Mouse (Mus musculus): ENCODE results near the gene Galnt6. TPM values are rescaled to one million over a fixed set of nuclear protein-coding genes. Genes with fewer than 3 reads are reported as not detected.

The Galnt6 gene
- polyA plus RNA-seq, 1 experiment from 2014 or later, result 1.2 TPM

- no peak within 1 kb of the TSS for H3K9ac ChIP-seq (ENCODE audit: low read depth, low read length)
- DNase-seq (ENCODE audit: low spot score) (no peak), ATAC-seq (replicated peaks; ENCODE audit: low FRiP score) (no peak)
- H3K4me2 ChIP-seq, result peak within 1 kb of the TSS; percentile 43
- no peaks in the 10 kb centered on the region for H3K36me3 ChIP-seq (ENCODE audit: control insufficient read depth, insufficient read depth, low read length)
- H3K27me3 ChIP-seq (replicated peaks; ENCODE audit: control insufficient read depth, insufficient read depth, low read length), result no peaks in the 10 kb centered on the region
- WGBS, result 66% methylated on average over 8 of the region's 8 CpGs
- no peak within 1 kb of the TSS for H3K27ac ChIP-seq (ENCODE audit: low read depth, low read length)
- peaks cover 26% of the 10 kb centered on the region for H3K4me1 ChIP-seq (replicated peaks; ENCODE audit: control insufficient read depth, insufficient read depth, low read length)
- H3K9me3 ChIP-seq (ENCODE audit: control insufficient read depth, low read length), result peaks cover 4% of the 10 kb centered on the region; the same call in 1 of the 2 replicates
- no peak within 1 kb of the TSS for H3K4me3 ChIP-seq (ENCODE audit: low read depth, low read length)
Measured at GRCm38 (mm10) chr15:100687430-100687971, 41.7 kb downstream of the Galnt6 start, which contains the start of gene Cela1. Gene Cela1 (minus strand): TSS chr15:100687921.

GRCm38 (mm10) chr15:100686989-100687388 is 42.2 kb downstream of the Galnt6 start:
- Histone ChIP-seq H3K9me3 (ENCODE audit: control insufficient read depth, low read length) (peaks cover 4% of the 10 kb centered on the region; the same call in 1 of the 2 replicates), H3K27me3 (replicated peaks; ENCODE audit: control insufficient read depth, insufficient read depth, low read length) (no peaks in the 10 kb centered on the region), H3K4me2 (peak overlapping the region; percentile 43), H3K4me3 (ENCODE audit: low read depth, low read length) (no peak overlapping the region), H3K27ac (ENCODE audit: low read depth, low read length) (no peak overlapping the region), H3K36me3 (ENCODE audit: control insufficient read depth, insufficient read depth, low read length) (no peaks in the 10 kb centered on the region), H3K4me1 (replicated peaks; ENCODE audit: control insufficient read depth, insufficient read depth, low read length) (peaks cover 26% of the 10 kb centered on the region), H3K9ac (ENCODE audit: low read depth, low read length) (no peak overlapping the region)
- DNase-seq (ENCODE audit: low spot score) (no peak), ATAC-seq (replicated peaks; ENCODE audit: low FRiP score) (no peak)
- 21% methylated on average over 12 of the region's 12 CpGs for WGBS

GRCm38 (mm10) chr15:100686434-100686833 is 42.7 kb downstream of the Galnt6 start:
- Histone ChIP-seq H3K27ac (ENCODE audit: low read depth, low read length) (0 out of 2 replicates have a peak overlapping the region, but pooled peaks have one; percentile 19), H3K4me2 (peak overlapping the region; percentile 14; the same call in 1 of the 2 replicates), H3K4me1 (replicated peaks; ENCODE audit: control insufficient read depth, insufficient read depth, low read length) (peaks cover 26% of the 10 kb centered on the region), H3K9me3 (ENCODE audit: control insufficient read depth, low read length) (peaks cover 4% of the 10 kb centered on the region; the same call in 1 of the 2 replicates), H3K4me3 (ENCODE audit: low read depth, low read length) (no peak overlapping the region), H3K9ac (ENCODE audit: low read depth, low read length) (no peak overlapping the region), H3K27me3 (replicated peaks; ENCODE audit: control insufficient read depth, insufficient read depth, low read length) (no peaks in the 10 kb centered on the region), H3K36me3 (ENCODE audit: control insufficient read depth, insufficient read depth, low read length) (no peaks in the 10 kb centered on the region)
- DNase-seq (ENCODE audit: low spot score) (no peak), ATAC-seq (replicated peaks; ENCODE audit: low FRiP score) (no peak)
- 83% methylated on average over 6 of the region's 6 CpGs for WGBS

- H3K27ac ChIP-seq (ENCODE audit: low read depth, low read length), result peak overlapping the region; percentile 43; the same call in 1 of the 2 replicates
Measured at GRCm38 (mm10) chr15:100685849-100686248, 43.3 kb downstream of the Galnt6 start.

GRCm38 (mm10) chr15:100685255-100685654 is 43.9 kb downstream of the Galnt6 start:
- peak overlapping the region; percentile 49 for H3K4me2 ChIP-seq
- peaks cover 35% of the 10 kb centered on the region for H3K4me1 ChIP-seq (replicated peaks; ENCODE audit: control insufficient read depth, insufficient read depth, low read length)

More at GRCm38 (mm10) chr15:100685849-100686248, 43.3 kb downstream of the Galnt6 start:
- Histone ChIP-seq H3K4me3 (ENCODE audit: low read depth, low read length) (no peak overlapping the region), H3K4me2 (0 out of 2 replicates have a peak overlapping the region, but pooled peaks have one; percentile 14), H3K27me3 (replicated peaks; ENCODE audit: control insufficient read depth, insufficient read depth, low read length) (no peaks in the 10 kb centered on the region), H3K9ac (ENCODE audit: low read depth, low read length) (no peak overlapping the region), H3K4me1 (replicated peaks; ENCODE audit: control insufficient read depth, insufficient read depth, low read length) (peaks cover 30% of the 10 kb centered on the region), H3K36me3 (ENCODE audit: control insufficient read depth, insufficient read depth, low read length) (no peaks in the 10 kb centered on the region), H3K9me3 (ENCODE audit: control insufficient read depth, low read length) (peaks cover 2% of the 10 kb centered on the region; the same call in 1 of the 2 replicates)
- no peak for DNase-seq (ENCODE audit: low spot score)
- 60% methylated on average over 8 of the region's 8 CpGs for WGBS
- ATAC-seq (replicated peaks; ENCODE audit: low FRiP score), result peak; percentile 67

GRCm38 (mm10) chr15:100684450-100684849 is 44.7 kb downstream of the Galnt6 start:
- no peak overlapping the region for H3K9ac ChIP-seq (ENCODE audit: low read depth, low read length)
- ATAC-seq (replicated peaks; ENCODE audit: low FRiP score) (no peak), DNase-seq (ENCODE audit: low spot score) (no peak)
- 52% methylated on average over 10 of the region's 10 CpGs for WGBS
- H3K9me3 ChIP-seq (ENCODE audit: control insufficient read depth, low read length), result no peaks in the 10 kb centered on the region
- H3K36me3 ChIP-seq (ENCODE audit: control insufficient read depth, insufficient read depth, low read length), result no peaks in the 10 kb centered on the region
- H3K27me3 ChIP-seq (replicated peaks; ENCODE audit: control insufficient read depth, insufficient read depth, low read length), result no peaks in the 10 kb centered on the region
- H3K4me1 ChIP-seq (replicated peaks; ENCODE audit: control insufficient read depth, insufficient read depth, low read length), result peaks cover 36% of the 10 kb centered on the region
- H3K4me3 ChIP-seq (ENCODE audit: low read depth, low read length), result no peak overlapping the region
- H3K27ac ChIP-seq (ENCODE audit: low read depth, low read length), result no peak overlapping the region
- peak overlapping the region; percentile 49 for H3K4me2 ChIP-seq

More at GRCm38 (mm10) chr15:100685255-100685654, 43.9 kb downstream of the Galnt6 start:
- Histone ChIP-seq H3K4me3 (ENCODE audit: low read depth, low read length) (no peak overlapping the region), H3K36me3 (ENCODE audit: control insufficient read depth, insufficient read depth, low read length) (no peaks in the 10 kb centered on the region), H3K27ac (ENCODE audit: low read depth, low read length) (peak overlapping the region; percentile 43; the same call in 1 of the 2 replicates), H3K9me3 (ENCODE audit: control insufficient read depth, low read length) (no peaks in the 10 kb centered on the region), H3K27me3 (replicated peaks; ENCODE audit: control insufficient read depth, insufficient read depth, low read length) (no peaks in the 10 kb centered on the region), H3K9ac (ENCODE audit: low read depth, low read length) (no peak overlapping the region; the same call in 1 of the 2 replicates)
- ATAC-seq (replicated peaks; ENCODE audit: low FRiP score) (no peak), DNase-seq (ENCODE audit: low spot score) (no peak)
- 24% methylated on average over 13 of the region's 13 CpGs for WGBS

GRCm38 (mm10) chr15:100683041-100683440 is 46.1 kb downstream of the Galnt6 start:
- WGBS, result 42% methylated on average over 2 of the region's 2 CpGs
- Histone ChIP-seq H3K4me2 (no peak overlapping the region), H3K27me3 (replicated peaks; ENCODE audit: control insufficient read depth, insufficient read depth, low read length) (no peaks in the 10 kb centered on the region), H3K9ac (ENCODE audit: low read depth, low read length) (no peak overlapping the region), H3K4me3 (ENCODE audit: low read depth, low read length) (no peak overlapping the region), H3K9me3 (ENCODE audit: control insufficient read depth, low read length) (no peaks in the 10 kb centered on the region), H3K27ac (ENCODE audit: low read depth, low read length) (no peak overlapping the region), H3K4me1 (replicated peaks; ENCODE audit: control insufficient read depth, insufficient read depth, low read length) (peaks cover 36% of the 10 kb centered on the region), H3K36me3 (ENCODE audit: control insufficient read depth, insufficient read depth, low read length) (no peaks in the 10 kb centered on the region)
- ATAC-seq (replicated peaks; ENCODE audit: low FRiP score), result peak; percentile 33
- DNase-seq (ENCODE audit: low spot score), result peak; percentile 68

- H3K9ac ChIP-seq (ENCODE audit: low read depth, low read length), result no peak overlapping the region
- DNase-seq (ENCODE audit: low spot score), result no peak
- no peaks in the 10 kb centered on the region for H3K9me3 ChIP-seq (ENCODE audit: control insufficient read depth, low read length)
- no peak for ATAC-seq (replicated peaks; ENCODE audit: low FRiP score)
- no peak overlapping the region for H3K4me3 ChIP-seq (ENCODE audit: low read depth, low read length)
- H3K36me3 ChIP-seq (ENCODE audit: control insufficient read depth, insufficient read depth, low read length), result no peaks in the 10 kb centered on the region
- WGBS, result 49% methylated on average over 7 of the region's 7 CpGs
- no peak overlapping the region for H3K27ac ChIP-seq (ENCODE audit: low read depth, low read length)
- H3K4me2 ChIP-seq, result no peak overlapping the region
- H3K27me3 ChIP-seq (replicated peaks; ENCODE audit: control insufficient read depth, insufficient read depth, low read length), result no peaks in the 10 kb centered on the region
- peaks cover 25% of the 10 kb centered on the region for H3K4me1 ChIP-seq (replicated peaks; ENCODE audit: control insufficient read depth, insufficient read depth, low read length)
Measured at GRCm38 (mm10) chr15:100681770-100682169, 47.4 kb downstream of the Galnt6 start.

- ATAC-seq (replicated peaks; ENCODE audit: low FRiP score), result no peak
- Histone ChIP-seq H3K27ac (ENCODE audit: low read depth, low read length) (no peak overlapping the region), H3K4me2 (no peak overlapping the region), H3K4me1 (replicated peaks; ENCODE audit: control insufficient read depth, insufficient read depth, low read length) (peaks cover 16% of the 10 kb centered on the region), H3K9ac (ENCODE audit: low read depth, low read length) (no peak overlapping the region), H3K36me3 (ENCODE audit: control insufficient read depth, insufficient read depth, low read length) (no peaks in the 10 kb centered on the region), H3K9me3 (ENCODE audit: control insufficient read depth, low read length) (no peaks in the 10 kb centered on the region), H3K27me3 (replicated peaks; ENCODE audit: control insufficient read depth, insufficient read depth, low read length) (no peaks in the 10 kb centered on the region), H3K4me3 (ENCODE audit: low read depth, low read length) (no peak overlapping the region)
- 46% methylated on average over 3 of the region's 3 CpGs for WGBS
- no peak for DNase-seq (ENCODE audit: low spot score)
Measured at GRCm38 (mm10) chr15:100680381-100680780, 48.8 kb downstream of the Galnt6 start.

Measured in liver, embryonic 11.5 days (tissue).